In genomic region chr17:87283055-87283754, GRCm38 (mm10) we compare ENCODE assay signal across 8 mouse cellular contexts. TPM values are rescaled to one million over a fixed set of nuclear protein-coding genes. Genes with fewer than 3 reads are reported as not detected.
DNase-seq lines count a peak whose midpoint lies in the region; ATAC-seq lines count a peak whose summit lies in the region.

No protein-coding gene starts in this region.

- H3K4me2 ChIP-seq in forebrain, embryonic 13.5 days = peak overlapping the region; percentile 88
- peak overlapping the region; percentile 96 for H3K4me2 ChIP-seq in intestine, embryonic 14.5 days (ENCODE audit: low read length)
- peak overlapping the region; percentile 100 for H3K4me2 ChIP-seq in liver, embryonic 13.5 days

- H3K4me3 ChIP-seq in forebrain, embryonic 13.5 days = peak overlapping the region; percentile 61
- H3K4me3 ChIP-seq in intestine, embryonic 14.5 days (ENCODE audit: low read depth, low read length) = peak overlapping the region; percentile 75
- peak overlapping the region; percentile 87 for H3K4me3 ChIP-seq in liver, embryonic 13.5 days (replicated peaks)

- no peaks in the 10 kb centered on the region for H3K9me3 ChIP-seq in forebrain, embryonic 13.5 days (replicated peaks)
- no peaks in the 10 kb centered on the region for H3K9me3 ChIP-seq in intestine, embryonic 14.5 days (ENCODE audit: control insufficient read depth, low read length)
- no peaks in the 10 kb centered on the region for H3K9me3 ChIP-seq in liver, embryonic 13.5 days (replicated peaks)

- H3K36me3 ChIP-seq in forebrain, embryonic 13.5 days (ENCODE audit: poor library complexity, severe bottlenecking) = no peaks in the 10 kb centered on the region
- no peaks in the 10 kb centered on the region for H3K36me3 ChIP-seq in intestine, embryonic 14.5 days (ENCODE audit: control insufficient read depth, insufficient read depth, low read length)
- H3K36me3 ChIP-seq in liver, embryonic 13.5 days = no peaks in the 10 kb centered on the region

- peak overlapping the region; percentile 78 for H3K9ac ChIP-seq in forebrain, embryonic 13.5 days
- peak overlapping the region; percentile 90 for H3K9ac ChIP-seq in intestine, embryonic 14.5 days (ENCODE audit: low read length)
- peak overlapping the region; percentile 92 for H3K9ac ChIP-seq in liver, embryonic 13.5 days

- under 1% methylated on average over 52 of the region's 56 CpGs for WGBS in forebrain, embryonic 13.5 days
- 0% methylated on average over 54 of the region's 56 CpGs for WGBS in intestine, embryonic 14.5 days
- under 1% methylated on average over 56 of the region's 56 CpGs for WGBS in liver, embryonic 13.5 days (ENCODE audit: insufficient replicate concordance)

- DNase-seq in ovary, postnatal 36 days (ENCODE audit: low spot score) = peak; percentile 69
- no peak for DNase-seq in ovary, postnatal 14 days (ENCODE audit: low spot score)
- peak; percentile 34 for DNase-seq in c-Kit-negative CD71-positive TER-119-positive erythroid progenitor cells, embryonic 14.5 days (ENCODE audit: low read depth, low spot score)
- peak; percentile 83 for DNase-seq in intestine, embryonic 14.5 days (ENCODE audit: low spot score)
- no peak for DNase-seq in liver, embryonic 13.5 days
- peak; percentile 65 to 70 for DNase-seq in natural killer cell, adult 2 months (ENCODE audit: low spot score in 2 of 2)
- peak; percentile 79 for DNase-seq in thymus, postnatal 25 days

- H3K27ac ChIP-seq in forebrain, embryonic 13.5 days = peak overlapping the region; percentile 37; the same call in 1 of the 2 replicates
- peak overlapping the region; percentile 66; the same call in 1 of the 2 replicates for H3K27ac ChIP-seq in intestine, embryonic 14.5 days (ENCODE audit: low read depth)
- H3K27ac ChIP-seq in liver, embryonic 13.5 days = peak overlapping the region; percentile 89

- ATAC-seq in forebrain, embryonic 13.5 days = peak; percentile 73; the same call in 1 of the 2 replicates
- ATAC-seq in intestine, embryonic 14.5 days (replicated peaks; ENCODE audit: low FRiP score, low TSS enrichment, low read depth) = peak; percentile 59
- ATAC-seq in liver, embryonic 13.5 days (ENCODE audit: low read depth) = peak; percentile 49

- peaks cover 29% of the 10 kb centered on the region for H3K4me1 ChIP-seq in forebrain, embryonic 13.5 days
- H3K4me1 ChIP-seq in intestine, embryonic 14.5 days (replicated peaks; ENCODE audit: control insufficient read depth, insufficient read depth, low read length) = peaks cover 11% of the 10 kb centered on the region; the same call in 1 of the 2 replicates
- H3K4me1 ChIP-seq in liver, embryonic 13.5 days (replicated peaks) = peaks cover 54% of the 10 kb centered on the region

- H3K27me3 ChIP-seq in forebrain, embryonic 13.5 days = peaks cover 43% of the 10 kb centered on the region
- H3K27me3 ChIP-seq in intestine, embryonic 14.5 days (replicated peaks; ENCODE audit: control insufficient read depth, insufficient read depth, low read length) = peaks cover 17% of the 10 kb centered on the region
- H3K27me3 ChIP-seq in liver, embryonic 13.5 days = 0 out of 2 replicates have a peak, but pooled peaks cover 5% of the 10 kb centered on the region

RNA-seq across cellular contexts. Expression of gene Ttc7, which starts 0.5 kb away (rescaled TPM):
- polyA plus RNA-seq in forebrain, embryonic 13.5 days (2015; fragmentation: Nextera tagmentation; extraction: Ambion mirVana) = 3.5 and 5.1 TPM in 2 replicates
- polyA plus RNA-seq in intestine, embryonic 14.5 days (2014; fragmentation: Nextera tagmentation; extraction: Ambion mirVana) = 11.2 and 11.9 TPM in 2 replicates
- polyA plus RNA-seq in liver, embryonic 13.5 days (2015; fragmentation: Nextera tagmentation; extraction: Ambion mirVana) = 9.5 and 11.0 TPM in 2 replicates

RNA-seq across cellular contexts. Expression of gene Mcfd2, which starts 17.5 kb away (rescaled TPM):
- polyA plus RNA-seq in forebrain, embryonic 13.5 days (2015; fragmentation: Nextera tagmentation; extraction: Ambion mirVana) = 53.1 and 53.5 TPM in 2 replicates
- 87.9 and 93.9 TPM in 2 replicates for polyA plus RNA-seq in intestine, embryonic 14.5 days (2014; fragmentation: Nextera tagmentation; extraction: Ambion mirVana)
- polyA plus RNA-seq in liver, embryonic 13.5 days (2015; fragmentation: Nextera tagmentation; extraction: Ambion mirVana) = 50.2 and 53.9 TPM in 2 replicates

Comparison
In these comparisons a context has a peak if more than half of its experiments do, and no peak if none do; other contexts are left out.
1. DNase-seq: peak in ovary, postnatal 36 days (single experiment), c-Kit-negative CD71-positive TER-119-positive erythroid progenitor cells, embryonic 14.5 days (single experiment), intestine, embryonic 14.5 days (single experiment), natural killer cell, adult 2 months (2 of 2) and thymus, postnatal 25 days (single experiment); none in ovary, postnatal 14 days (single experiment) and liver, embryonic 13.5 days (single experiment).
2. H3K27ac ChIP-seq: peak in every context shown above with its lines; median percentile 89 in liver, embryonic 13.5 days; 66 in intestine, embryonic 14.5 days; 37 in forebrain, embryonic 13.5 days.
3. Peak in every context shown above with its lines, with median percentiles within 50 percentile points of each other: ATAC-seq, H3K4me2 ChIP-seq, H3K4me3 ChIP-seq and H3K9ac ChIP-seq.